Mouse (Mus musculus) thymus, postnatal 0 days (tissue): ENCODE measurements around the gene Aplf. TPM values are rescaled to one million over a fixed set of nuclear protein-coding genes. Genes with fewer than 3 reads are reported as not detected.

Experiments
- DNase-seq: peaks from one replicate; pipeline ENCODE4 v3.0.0-alpha.2; 2015; ENCODE audit warnings: low spot score
- polyA plus RNA-seq: library from polyadenylated mRNA; unstranded; fragments of >200 nt; fragmentation: Nextera tagmentation; extraction: Ambion mirVana; gene quantifications from 2 replicates; pipeline ENCODE4 v1.2.1, GENCODE M21; 2015

Aplf gene
- 16.8 and 17.4 TPM in 2 replicates for polyA plus RNA-seq

- peak; percentile 96 for DNase-seq
Measured at GRCm38 (mm10) chr6:87671771-87672517, at the start of gene Aplf. Gene Aplf, minus strand, starts transcription at chr6:87672193.

- no peak for DNase-seq
Measured at GRCm38 (mm10) chr6:87714091-87714490, 42.1 kb upstream of the Aplf start.

DNA sequence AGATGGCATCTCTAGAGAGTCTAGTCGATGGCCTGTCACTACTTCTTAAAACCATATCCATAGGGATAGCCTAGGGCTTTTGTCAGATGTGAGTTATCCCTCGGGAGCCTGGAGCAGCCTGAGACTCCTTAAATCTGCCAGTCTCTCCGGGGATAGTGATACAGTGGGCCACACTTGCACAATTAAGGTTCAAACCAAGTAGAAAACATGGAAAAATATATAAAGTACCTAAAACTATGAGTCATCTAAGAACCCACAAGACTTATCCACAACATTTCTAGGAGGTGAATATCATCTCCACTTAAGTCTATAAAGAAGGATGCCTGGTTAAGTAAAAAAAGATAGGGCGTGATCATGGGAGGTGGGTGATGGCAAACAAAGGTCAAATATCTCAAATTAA, 40.3 kb upstream of the Aplf start:
- no peak for DNase-seq

DNA sequence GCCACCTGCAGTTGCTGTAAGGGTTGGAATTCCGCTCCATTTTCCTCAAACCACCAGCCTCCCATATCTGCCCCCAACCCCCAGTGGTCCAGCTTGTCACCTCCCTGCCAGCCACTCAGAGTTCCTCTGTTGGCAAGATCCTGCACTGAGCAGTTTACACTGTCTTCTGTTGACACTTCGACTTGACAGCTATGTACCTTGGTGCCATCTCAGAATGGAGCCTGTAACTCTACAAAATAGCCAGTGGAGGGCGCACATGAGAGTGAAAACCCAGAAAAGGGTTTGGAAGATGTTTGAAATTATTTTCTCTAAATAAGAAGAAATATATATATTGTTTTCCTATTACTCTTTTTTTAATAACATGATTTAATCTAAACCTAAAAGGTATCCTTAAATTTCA, 34.3 kb upstream of the Aplf start:
- DNase-seq: peak; percentile 27

- no peak for DNase-seq
Measured at GRCm38 (mm10) chr6:87696544-87696943, 24.6 kb upstream of the Aplf start.

DNA sequence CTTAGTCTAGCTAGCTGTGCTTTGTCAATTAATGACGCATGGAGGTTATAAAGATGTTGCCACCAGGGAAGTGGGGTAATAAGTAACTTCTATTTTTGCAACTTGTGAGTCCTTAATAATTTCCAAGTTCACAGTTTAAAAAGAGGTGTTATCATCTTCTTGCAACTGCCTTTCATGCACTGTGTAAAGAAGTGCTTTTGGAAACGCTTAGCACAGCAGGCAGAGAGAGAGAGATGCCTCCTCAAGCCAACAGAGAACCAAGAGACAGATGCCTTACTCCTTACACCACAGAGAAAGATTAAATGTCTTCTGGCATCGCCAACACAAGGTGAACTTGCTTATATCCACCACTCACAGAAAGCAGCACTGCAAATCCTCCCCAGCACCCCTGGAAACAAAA, 24.0 kb upstream of the Aplf start:
- DNase-seq: no peak

DNA sequence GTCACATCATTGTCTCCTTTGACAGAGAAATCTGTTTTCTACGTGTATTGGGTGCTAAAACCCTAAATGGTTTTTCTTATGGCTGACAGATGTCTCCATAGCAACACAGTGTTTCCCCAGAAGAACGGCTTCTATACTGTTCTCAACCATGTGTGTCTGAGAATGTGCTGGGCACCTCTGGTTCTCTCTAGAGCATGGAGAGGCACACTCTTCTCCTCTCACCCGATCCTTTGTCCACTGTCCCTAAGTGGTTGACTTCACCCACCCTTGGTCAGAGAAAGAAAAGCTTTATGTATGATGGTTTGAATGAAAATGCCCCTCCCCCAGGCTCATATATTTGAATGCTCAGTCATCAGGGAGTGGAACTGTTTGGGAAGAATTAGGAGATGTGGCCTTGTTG, 8.4 kb upstream of the Aplf start:
- DNase-seq: no peak

DNA sequence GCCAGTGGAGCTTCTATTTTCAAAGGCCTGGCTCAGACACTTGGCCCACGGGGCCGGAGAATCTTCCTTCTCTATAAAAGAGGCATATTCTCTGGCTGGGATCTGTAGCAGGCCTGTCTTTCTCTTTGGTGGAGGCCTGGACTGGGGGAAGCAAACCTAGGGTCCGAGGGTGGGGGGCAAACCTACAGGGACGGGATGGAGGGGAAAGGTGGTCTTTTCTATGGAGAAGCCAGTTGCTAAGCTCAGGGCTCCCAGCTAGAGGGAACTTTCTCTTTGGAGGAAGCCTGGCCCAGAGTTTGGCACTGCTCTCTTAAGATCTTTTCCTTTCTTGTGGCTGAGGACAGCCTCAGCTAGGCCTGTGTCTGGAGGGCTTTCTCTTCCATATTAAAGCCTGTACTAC, 668 bp upstream of the Aplf start:
- no peak for DNase-seq

- peak; percentile 2 for DNase-seq
Measured at GRCm38 (mm10) chr6:87671353-87671752, 640 bp downstream of the Aplf start.

GRCm38 (mm10) chr6:87669894-87670588, 2.0 kb downstream of the Aplf start:
- DNase-seq: peak; percentile 81

DNA sequence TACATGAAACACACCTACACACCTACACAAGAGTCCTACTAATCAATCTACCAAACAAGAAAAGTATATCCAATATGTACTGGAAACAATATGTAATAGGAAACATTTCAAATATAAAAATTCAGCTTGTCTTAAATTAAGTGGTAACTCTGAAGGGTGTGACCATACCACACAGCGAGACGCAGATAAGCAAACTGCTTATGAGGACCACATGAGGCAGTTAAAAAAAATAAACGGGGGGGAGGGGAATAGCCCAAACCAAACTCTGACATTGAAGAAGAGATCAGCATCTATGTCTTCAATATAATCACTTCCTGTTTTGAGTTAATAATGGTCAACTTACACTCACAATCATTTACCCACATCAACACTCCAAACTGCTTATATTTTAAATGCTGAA, 3.3 kb downstream of the Aplf start:
- no peak for DNase-seq

- no peak for DNase-seq
Measured at GRCm38 (mm10) chr6:87667804-87668203, 4.2 kb downstream of the Aplf start.

DNA sequence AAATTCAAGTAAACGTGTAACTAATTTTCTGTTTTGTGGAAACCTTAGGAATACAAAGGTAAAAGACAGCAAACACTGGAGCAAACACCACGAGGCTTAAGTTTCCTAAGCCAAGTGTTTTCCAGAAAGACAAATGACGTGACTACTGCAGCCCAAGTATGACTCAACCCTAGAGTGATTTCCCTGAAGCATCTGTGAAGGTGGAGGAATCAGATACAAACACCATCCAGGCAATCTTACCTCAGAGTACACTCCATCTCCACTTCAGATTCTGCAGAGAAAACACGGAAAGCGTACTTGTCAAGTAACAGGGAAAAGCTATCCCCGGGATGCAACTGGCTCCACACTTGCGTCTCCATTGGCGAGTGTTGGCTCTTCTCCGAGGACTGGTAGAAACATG, 8.5 kb downstream of the Aplf start:
- no peak for DNase-seq

GRCm38 (mm10) chr6:87662197-87662596, 9.8 kb downstream of the Aplf start:
- no peak for DNase-seq

- no peak for DNase-seq
Measured at GRCm38 (mm10) chr6:87661707-87662106, 10.3 kb downstream of the Aplf start.

- DNase-seq: no peak
Measured at GRCm38 (mm10) chr6:87658816-87659215, 13.2 kb downstream of the Aplf start.

GRCm38 (mm10) chr6:87653904-87654638, 17.9 kb downstream of the Aplf start:
- DNase-seq: no peak

- DNase-seq: no peak
Measured at GRCm38 (mm10) chr6:87653478-87653877, 18.5 kb downstream of the Aplf start.

GRCm38 (mm10) chr6:87652670-87653069, 19.3 kb downstream of the Aplf start:
- no peak for DNase-seq

GRCm38 (mm10) chr6:87651787-87652186, 20.2 kb downstream of the Aplf start:
- no peak for DNase-seq

GRCm38 (mm10) chr6:87638134-87638660, 33.8 kb downstream of the Aplf start:
- DNase-seq: no peak

GRCm38 (mm10) chr6:87632176-87632575, 39.8 kb downstream of the Aplf start:
- no peak for DNase-seq
